Mouse (Mus musculus): ENCODE results near the gene Gpx2. TPM values are rescaled to one million over a fixed set of nuclear protein-coding genes. Genes with fewer than 3 reads are reported as not detected.

Gpx2 gene
- polyA plus RNA-seq, 1 experiment from 2014 or later: 0.45 TPM

GRCm38 (mm10) chr12:76832704-76833103 lies 37.4 kb upstream of the Gpx2 start:
- Histone ChIP-seq H3K27ac (no peak overlapping the region), H3K9me3 (replicated peaks; ENCODE audit: low read length) (no peaks in the 10 kb centered on the region), H3K27me3 (ENCODE audit: insufficient read depth, low read length) (no peaks in the 10 kb centered on the region), H3K9ac (ENCODE audit: low read depth, low read length) (no peak overlapping the region), H3K36me3 (ENCODE audit: insufficient read depth, low read length) (no peaks in the 10 kb centered on the region), H3K4me1 (replicated peaks; ENCODE audit: insufficient read depth, low read length) (no peaks in the 10 kb centered on the region), H3K4me3 (replicated peaks; ENCODE audit: low read depth, low read length) (no peak overlapping the region), H3K4me2 (ENCODE audit: low read length) (no peak overlapping the region)
- 5% methylated on average over 3 of the region's 3 CpGs for WGBS
- ATAC-seq (replicated peaks; ENCODE audit: low FRiP score, low read depth) (no peak), DNase-seq (ENCODE audit: low spot score) (peak; percentile 83)
- TF ChIP-seq CTCF (IDR thresholded peaks at IDR 0.05; ENCODE audit: low read depth): peak; percentile 90

GRCm38 (mm10) chr12:76825283-76825682 lies 29.9 kb upstream of the Gpx2 start:
- H3K4me2 ChIP-seq (ENCODE audit: low read length): no peak overlapping the region
- no peak for DNase-seq (ENCODE audit: low spot score)

GRCm38 (mm10) chr12:76822651-76823041 lies 27.3 kb upstream of the Gpx2 start, which contains the start of gene Rab15:
Gene Rab15, minus strand, starts transcription at chr12:76822908.
- peak; percentile 11; the same call in 1 of the 2 replicates for ATAC-seq (replicated peaks; ENCODE audit: low FRiP score, low read depth)
- no peaks in the 10 kb centered on the region; the same call in 1 of the 2 replicates for H3K4me1 ChIP-seq (replicated peaks; ENCODE audit: insufficient read depth, low read length)
- DNase-seq (ENCODE audit: low spot score): no peak
- peaks cover 3% of the 10 kb centered on the region; the same call in 1 of the 2 replicates for H3K27me3 ChIP-seq (ENCODE audit: insufficient read depth, low read length)
- peak within 1 kb of the TSS; percentile 63 for H3K4me3 ChIP-seq (replicated peaks; ENCODE audit: low read depth, low read length)
- H3K9me3 ChIP-seq (replicated peaks; ENCODE audit: low read length): no peaks in the 10 kb centered on the region
- whole genome bisulfite sequencing: 2% methylated on average over 16 of the region's 17 CpGs
- peak within 1 kb of the TSS; percentile 67 for H3K9ac ChIP-seq (ENCODE audit: low read depth, low read length)
- H3K4me2 ChIP-seq (ENCODE audit: low read length): peak within 1 kb of the TSS; percentile 93
- H3K27ac ChIP-seq: no peak within 1 kb of the TSS
- no peak for TF ChIP-seq CTCF (IDR thresholded peaks at IDR 0.05; ENCODE audit: low read depth)
- H3K36me3 ChIP-seq (ENCODE audit: insufficient read depth, low read length): no peaks in the 10 kb centered on the region

More at GRCm38 (mm10) chr12:76825283-76825682, 29.9 kb upstream of the Gpx2 start:
- peaks cover 3% of the 10 kb centered on the region; the same call in 1 of the 2 replicates for H3K27me3 ChIP-seq (ENCODE audit: insufficient read depth, low read length)
- no peak for TF ChIP-seq CTCF (IDR thresholded peaks at IDR 0.05; ENCODE audit: low read depth)
- H3K4me3 ChIP-seq (replicated peaks; ENCODE audit: low read depth, low read length): no peak overlapping the region
- no peak overlapping the region for H3K9ac ChIP-seq (ENCODE audit: low read depth, low read length)
- no peak overlapping the region for H3K27ac ChIP-seq
- WGBS: 74% methylated on average over 4 of the region's 4 CpGs
- H3K4me1 ChIP-seq (replicated peaks; ENCODE audit: insufficient read depth, low read length): no peaks in the 10 kb centered on the region; the same call in 1 of the 2 replicates
- H3K9me3 ChIP-seq (replicated peaks; ENCODE audit: low read length): no peaks in the 10 kb centered on the region
- no peak for ATAC-seq (replicated peaks; ENCODE audit: low FRiP score, low read depth)
- no peaks in the 10 kb centered on the region for H3K36me3 ChIP-seq (ENCODE audit: insufficient read depth, low read length)

- peak; percentile 42 for DNase-seq (ENCODE audit: low spot score)
- Histone ChIP-seq H3K9me3 (replicated peaks; ENCODE audit: low read length) (no peaks in the 10 kb centered on the region), H3K27me3 (ENCODE audit: insufficient read depth, low read length) (peaks cover 3% of the 10 kb centered on the region; the same call in 1 of the 2 replicates), H3K4me3 (replicated peaks; ENCODE audit: low read depth, low read length) (peak overlapping the region; percentile 63), H3K9ac (ENCODE audit: low read depth, low read length) (peak overlapping the region; percentile 67), H3K4me1 (replicated peaks; ENCODE audit: insufficient read depth, low read length) (no peaks in the 10 kb centered on the region; the same call in 1 of the 2 replicates), H3K27ac (no peak overlapping the region), H3K4me2 (ENCODE audit: low read length) (peak overlapping the region; percentile 93), H3K36me3 (ENCODE audit: insufficient read depth, low read length) (no peaks in the 10 kb centered on the region)
- peak; percentile 55 for ATAC-seq (replicated peaks; ENCODE audit: low FRiP score, low read depth)
- WGBS: under 1% methylated on average over 53 of the region's 66 CpGs
- TF ChIP-seq CTCF (IDR thresholded peaks at IDR 0.05; ENCODE audit: low read depth): no peak
Measured at GRCm38 (mm10) chr12:76822002-76822650, 26.8 kb upstream of the Gpx2 start.

GRCm38 (mm10) chr12:76820615-76821014 lies 25.3 kb upstream of the Gpx2 start:
- Histone ChIP-seq H3K4me1 (replicated peaks; ENCODE audit: insufficient read depth, low read length) (no peaks in the 10 kb centered on the region; the same call in 1 of the 2 replicates), H3K4me2 (ENCODE audit: low read length) (no peak overlapping the region), H3K4me3 (replicated peaks; ENCODE audit: low read depth, low read length) (no peak overlapping the region), H3K36me3 (ENCODE audit: insufficient read depth, low read length) (no peaks in the 10 kb centered on the region), H3K27ac (no peak overlapping the region), H3K27me3 (ENCODE audit: insufficient read depth, low read length) (no peaks in the 10 kb centered on the region; the same call in 1 of the 2 replicates), H3K9ac (ENCODE audit: low read depth, low read length) (no peak overlapping the region), H3K9me3 (replicated peaks; ENCODE audit: low read length) (no peaks in the 10 kb centered on the region)
- no peak for TF ChIP-seq CTCF (IDR thresholded peaks at IDR 0.05; ENCODE audit: low read depth)
- ATAC-seq (replicated peaks; ENCODE audit: low FRiP score, low read depth): no peak
- DNase-seq (ENCODE audit: low spot score): no peak
- WGBS: 62% methylated on average over 4 of the region's 4 CpGs

GRCm38 (mm10) chr12:76819816-76820215 lies 24.5 kb upstream of the Gpx2 start:
- no peak overlapping the region for H3K4me3 ChIP-seq (replicated peaks; ENCODE audit: low read depth, low read length)
- no peaks in the 10 kb centered on the region; the same call in 1 of the 2 replicates for H3K4me1 ChIP-seq (replicated peaks; ENCODE audit: insufficient read depth, low read length)
- no peak for DNase-seq (ENCODE audit: low spot score)
- H3K36me3 ChIP-seq (ENCODE audit: insufficient read depth, low read length): no peaks in the 10 kb centered on the region
- H3K9me3 ChIP-seq (replicated peaks; ENCODE audit: low read length): no peaks in the 10 kb centered on the region
- H3K27me3 ChIP-seq (ENCODE audit: insufficient read depth, low read length): no peaks in the 10 kb centered on the region; the same call in 1 of the 2 replicates
- TF ChIP-seq CTCF (IDR thresholded peaks at IDR 0.05; ENCODE audit: low read depth): no peak
- no peak overlapping the region for H3K9ac ChIP-seq (ENCODE audit: low read depth, low read length)
- H3K27ac ChIP-seq: no peak overlapping the region
- ATAC-seq (replicated peaks; ENCODE audit: low FRiP score, low read depth): no peak
- H3K4me2 ChIP-seq (ENCODE audit: low read length): no peak overlapping the region
- WGBS: 67% methylated on average over 6 of the region's 6 CpGs

All from kidney, postnatal 0 days (tissue).